Mouse (Mus musculus) central nervous system, embryonic 14 days (tissue): ENCODE measurements around the gene Olfml3. TPM values are rescaled to one million over a fixed set of nuclear protein-coding genes. Genes with fewer than 3 reads are reported as not detected.

ENCODE experiments used
- polyA plus RNA-seq: library from polyadenylated mRNA; depleted of rRNA; stranded (reverse); fragments of >200 nt; gene quantifications from 2 replicates; pipeline ENCODE4 v1.2.3, GENCODE M21; 2012; rRNA removed

Gene Olfml3
- polyA plus RNA-seq: 6.5 and 12.7 TPM in 2 replicates

GRCm38 (mm10) chr3:103737778-103738571, at the start of gene Olfml3:
TSS of gene Olfml3 (minus strand) at chr3:103738001.

GRCm38 (mm10) chr3:103739329-103739728, 1.5 kb upstream of the Olfml3 start, which contains the start of gene Gm10964:
TSS of gene Gm10964 (plus strand) at chr3:103739366.

Other genes with a start within 250 kb of the Olfml3 start
- 11.2 and 12.8 TPM in 2 replicates for gene Syt6, start 162.8 kb downstream of the Olfml3 start, polyA plus RNA-seq
- gene Atg4a-ps, start 91.9 kb downstream of the Olfml3 start, polyA plus RNA-seq: 0.06 and 0.09 TPM in 2 replicates
- gene Gm10964, start 1.4 kb upstream of the Olfml3 start, polyA plus RNA-seq: not detected in 2 replicates
- 31.4 and 32.7 TPM in 2 replicates for gene Hipk1, start 53.6 kb upstream of the Olfml3 start, polyA plus RNA-seq
- gene Dclre1b, start 71.4 kb upstream of the Olfml3 start, polyA plus RNA-seq: 10.8 and 11.3 TPM in 2 replicates
- gene Ap4b1, start 71.5 kb upstream of the Olfml3 start, polyA plus RNA-seq: 26.0 and 26.8 TPM in 2 replicates
- 0.20 and 0.38 TPM in 2 replicates for gene Gm43064, start 71.6 kb upstream of the Olfml3 start, polyA plus RNA-seq
- 1.4 and 2.1 TPM in 2 replicates for gene Bcl2l15, start 94.6 kb upstream of the Olfml3 start, polyA plus RNA-seq
- gene Ptpn22, start 121.8 kb upstream of the Olfml3 start, polyA plus RNA-seq: 0.50 and 0.76 TPM in 2 replicates
- 15.9 and 18.6 TPM in 2 replicates for gene Rsbn1, start 176.1 kb upstream of the Olfml3 start, polyA plus RNA-seq
- gene Phtf1, start 230.1 kb upstream of the Olfml3 start, polyA plus RNA-seq: 27.4 and 30.7 TPM in 2 replicates